Mouse (Mus musculus) lung, postnatal 10 days (tissue): ENCODE data around the gene Efna5.
A peak's percentile ranks its signal among the peaks of the same experiment; 100 is the strongest.

Source experiments
- DNase-seq: peaks from one replicate; pipeline ENCODE4 v3.0.0; 2021

The Efna5 gene

GRCm38 (mm10) chr17:62852822-62853608, 28.1 kb downstream of the Efna5 start:
- DNase-seq = no peak

- no peak for DNase-seq
Observed at GRCm38 (mm10) chr17:62851268-62851667, 29.8 kb downstream of the Efna5 start.

- no peak for DNase-seq
Observed at GRCm38 (mm10) chr17:62850603-62851002, 30.5 kb downstream of the Efna5 start.

- no peak for DNase-seq
Observed at GRCm38 (mm10) chr17:62849676-62850075, 31.4 kb downstream of the Efna5 start.

- DNase-seq = no peak
Observed at GRCm38 (mm10) chr17:62845656-62846055, 35.5 kb downstream of the Efna5 start.

GRCm38 (mm10) chr17:62844329-62844728, 36.8 kb downstream of the Efna5 start:
- DNase-seq = no peak

GRCm38 (mm10) chr17:62837336-62837735, 43.8 kb downstream of the Efna5 start:
- no peak for DNase-seq

GRCm38 (mm10) chr17:62836598-62837106, 44.5 kb downstream of the Efna5 start:
- no peak for DNase-seq

GRCm38 (mm10) chr17:62832550-62833127, 48.5 kb downstream of the Efna5 start:
- DNase-seq = no peak

- DNase-seq = no peak
Observed at GRCm38 (mm10) chr17:62827549-62827948, 53.6 kb downstream of the Efna5 start.

- no peak for DNase-seq
Observed at GRCm38 (mm10) chr17:62821219-62821618, 59.9 kb downstream of the Efna5 start.

- DNase-seq = no peak
Observed at GRCm38 (mm10) chr17:62819931-62820330, 61.2 kb downstream of the Efna5 start.

- DNase-seq = no peak
Observed at GRCm38 (mm10) chr17:62818821-62819220, 62.3 kb downstream of the Efna5 start.

GRCm38 (mm10) chr17:62818337-62818736, 62.8 kb downstream of the Efna5 start:
- DNase-seq = no peak

GRCm38 (mm10) chr17:62816879-62817278, 64.2 kb downstream of the Efna5 start:
- no peak for DNase-seq

GRCm38 (mm10) chr17:62813461-62813860, 67.7 kb downstream of the Efna5 start:
- no peak for DNase-seq

- DNase-seq = no peak
Observed at GRCm38 (mm10) chr17:62807891-62808290, 73.2 kb downstream of the Efna5 start.

GRCm38 (mm10) chr17:62806646-62807045, 74.5 kb downstream of the Efna5 start:
- DNase-seq = peak; percentile 10

GRCm38 (mm10) chr17:62802748-62803147, 78.4 kb downstream of the Efna5 start:
- no peak for DNase-seq

GRCm38 (mm10) chr17:62797272-62797671, 83.8 kb downstream of the Efna5 start:
- DNase-seq = no peak

GRCm38 (mm10) chr17:62789291-62790290, 91.5 kb downstream of the Efna5 start:
- DNase-seq = no peak

GRCm38 (mm10) chr17:62788783-62789182, 92.3 kb downstream of the Efna5 start:
- no peak for DNase-seq

GRCm38 (mm10) chr17:62787855-62788254, 93.3 kb downstream of the Efna5 start:
- DNase-seq = no peak
